Mouse (Mus musculus) adrenal gland, adult (tissue): ENCODE results near the gene Phgdh.

Source experiments
- DNase-seq, 2 experiments: peaks; one replicate each; pipeline ENCODE4 v3.0.0; 2022 to 2023; ENCODE audit warnings: low spot score in 1 of 2; ENCODE audit not compliant: inconsistent age in 2 of 2

Phgdh gene

DNA sequence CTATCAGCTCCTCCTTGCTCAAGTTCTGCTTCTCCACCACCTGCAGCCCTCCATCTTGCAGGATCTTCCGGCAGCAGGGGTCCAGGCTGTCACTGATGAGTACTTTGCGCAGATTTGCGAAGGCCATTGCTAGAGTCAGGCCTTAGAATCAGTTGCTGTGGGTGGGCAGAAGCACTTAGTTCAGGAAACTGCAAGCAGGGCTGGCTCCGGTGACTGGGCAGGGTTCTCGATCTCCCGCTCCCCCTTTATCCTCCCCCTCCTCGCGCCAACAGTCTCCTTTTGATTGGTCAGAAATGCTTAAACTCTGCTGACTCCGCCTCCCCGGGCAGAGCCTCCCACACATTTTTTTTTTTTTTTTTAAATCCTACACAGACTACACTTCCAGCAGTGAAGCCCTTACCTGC is at the start of gene Phgdh:
TSS of gene Phgdh (minus strand) at position 285 of the 404 bp plus-strand sequence.
- DNase-seq: peak in 1 of 2 experiments; percentile 56

DNA sequence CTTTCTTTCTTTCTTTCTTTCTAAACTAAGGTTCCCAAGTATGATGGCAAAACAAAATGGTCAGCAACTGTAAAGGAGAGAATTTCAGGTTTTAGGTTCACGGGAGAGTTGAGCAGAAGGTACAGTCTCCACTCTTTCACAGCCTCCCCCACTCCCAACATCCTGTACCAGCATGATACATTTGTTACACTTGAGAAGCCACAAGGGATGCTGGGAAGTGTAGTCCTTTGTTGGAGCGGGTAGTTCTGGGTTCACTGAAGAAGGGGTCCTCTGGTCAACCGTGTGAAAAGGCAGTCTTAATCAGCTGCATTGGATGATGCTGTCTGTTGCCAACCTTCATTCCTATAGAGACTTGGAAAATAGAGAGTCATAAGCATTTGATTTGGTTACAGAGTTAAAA is 49.5 kb upstream of the Phgdh start:
- no peak for DNase-seq

DNA sequence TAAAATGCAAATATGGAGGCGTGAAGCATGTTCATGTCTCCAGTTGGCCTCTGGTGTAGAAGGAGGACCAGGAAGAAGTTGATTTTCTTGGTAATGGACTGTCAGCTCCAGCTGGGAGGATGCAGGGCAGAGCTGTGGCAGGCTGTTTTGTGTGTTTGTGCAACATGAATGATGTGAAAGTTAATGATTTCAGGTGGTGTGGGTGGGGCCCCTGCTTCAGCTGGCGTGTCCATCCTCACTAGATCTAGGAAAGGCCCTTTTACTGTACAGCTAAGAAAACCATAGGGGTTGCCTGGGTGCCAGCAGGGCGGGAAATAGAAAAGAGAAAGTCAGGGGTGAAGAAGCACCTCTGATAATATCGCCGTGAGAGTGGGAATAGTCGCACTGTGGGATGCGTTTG is 48.0 kb upstream of the Phgdh start:
- DNase-seq: no peak

DNA sequence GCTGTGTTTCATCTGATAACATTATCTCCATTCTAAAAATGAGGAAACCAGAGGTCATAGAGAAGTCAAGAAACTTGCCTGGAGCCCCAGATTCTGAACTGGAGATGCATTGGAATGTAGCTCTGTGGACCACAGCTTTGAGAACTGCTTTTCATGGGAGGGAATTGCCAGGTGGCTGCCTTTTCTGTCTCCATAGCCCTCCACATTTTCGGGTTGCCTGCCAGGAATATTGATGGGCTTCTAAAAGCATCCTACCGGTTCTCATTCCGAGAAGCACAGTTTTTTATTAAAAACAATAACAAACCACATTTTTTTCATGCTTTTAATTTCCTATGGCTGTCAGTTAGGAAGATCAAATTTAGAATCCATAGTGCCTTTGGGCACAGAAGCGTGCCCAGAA is 47.3 kb upstream of the Phgdh start:
- no peak for DNase-seq

DNA sequence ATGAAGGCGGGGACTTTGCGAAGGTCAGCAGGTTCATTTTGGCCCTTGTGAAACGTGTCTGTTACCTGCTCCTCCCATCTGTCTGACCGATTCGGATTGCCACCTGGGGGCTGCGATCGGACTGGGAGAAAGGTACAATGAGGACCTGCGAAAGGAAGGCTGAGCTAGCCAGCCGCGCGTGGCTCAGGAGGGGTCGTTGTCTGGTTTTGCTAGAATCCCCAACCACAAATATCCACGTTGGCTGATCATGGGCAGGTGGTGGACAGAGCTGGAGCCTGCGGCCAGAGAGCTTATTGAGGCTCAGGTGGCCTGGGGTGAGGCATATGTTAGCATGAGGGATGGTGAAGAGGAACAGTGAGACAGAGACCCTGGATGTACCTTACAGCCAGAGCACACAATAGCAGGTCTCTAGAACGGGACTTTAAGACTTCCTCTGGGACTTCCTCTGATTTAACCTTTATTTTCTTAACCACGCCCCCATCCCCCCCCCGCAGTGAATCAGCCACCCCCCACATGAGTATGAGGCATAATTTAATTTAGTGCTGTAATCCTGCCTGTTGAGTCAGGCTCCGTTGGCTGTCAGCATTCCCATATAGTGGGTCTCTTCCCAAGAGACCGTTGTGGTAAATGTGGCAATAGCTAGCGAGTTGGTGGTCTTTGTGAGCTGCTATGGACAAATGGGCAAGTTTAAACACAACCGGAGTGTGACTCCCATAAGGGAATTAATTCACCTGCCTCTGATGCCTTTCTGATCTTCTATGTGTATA is 43.4 kb upstream of the Phgdh start:
- peak; percentile 31 to 65 for DNase-seq

DNA sequence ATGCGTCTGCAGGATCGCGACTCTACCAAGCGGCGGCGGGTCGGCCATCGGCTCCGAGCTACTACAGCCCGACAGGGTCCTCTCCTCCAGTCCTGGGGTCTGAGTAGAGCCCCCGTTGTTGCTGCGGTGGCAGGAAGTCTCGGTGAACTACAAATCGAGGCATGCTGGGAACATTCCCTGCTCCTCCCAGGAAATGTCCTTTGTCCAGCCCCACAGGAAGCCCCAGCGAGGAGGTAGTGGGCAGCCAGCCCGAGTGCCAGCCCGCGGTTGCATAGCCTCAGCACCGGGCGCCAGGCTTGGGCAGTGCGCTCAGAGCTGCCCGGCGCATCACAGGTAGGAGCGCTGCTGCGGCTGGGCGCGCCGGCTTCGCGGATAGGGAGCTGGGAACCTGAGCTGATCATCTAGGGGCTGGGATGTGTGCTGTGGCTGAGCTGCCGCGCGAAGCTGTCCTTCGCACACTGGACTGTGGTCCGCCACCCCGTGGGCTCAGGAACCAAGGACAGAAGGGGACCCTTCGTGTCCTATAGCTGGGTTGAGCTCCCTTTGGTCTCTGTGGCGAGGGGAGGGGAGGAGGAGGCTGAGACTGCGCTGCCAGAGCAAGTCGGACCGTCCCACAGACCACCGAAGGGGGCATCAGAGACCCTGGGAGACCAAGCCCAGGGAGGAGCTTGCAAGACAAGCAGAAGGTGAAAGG is 42.6 kb upstream of the Phgdh start, which contains the start of gene Zfp697:
TSS of gene Zfp697 (plus strand) at position 216 of the 694 bp plus-strand sequence.
- DNase-seq: peak; percentile 85 to 94

DNA sequence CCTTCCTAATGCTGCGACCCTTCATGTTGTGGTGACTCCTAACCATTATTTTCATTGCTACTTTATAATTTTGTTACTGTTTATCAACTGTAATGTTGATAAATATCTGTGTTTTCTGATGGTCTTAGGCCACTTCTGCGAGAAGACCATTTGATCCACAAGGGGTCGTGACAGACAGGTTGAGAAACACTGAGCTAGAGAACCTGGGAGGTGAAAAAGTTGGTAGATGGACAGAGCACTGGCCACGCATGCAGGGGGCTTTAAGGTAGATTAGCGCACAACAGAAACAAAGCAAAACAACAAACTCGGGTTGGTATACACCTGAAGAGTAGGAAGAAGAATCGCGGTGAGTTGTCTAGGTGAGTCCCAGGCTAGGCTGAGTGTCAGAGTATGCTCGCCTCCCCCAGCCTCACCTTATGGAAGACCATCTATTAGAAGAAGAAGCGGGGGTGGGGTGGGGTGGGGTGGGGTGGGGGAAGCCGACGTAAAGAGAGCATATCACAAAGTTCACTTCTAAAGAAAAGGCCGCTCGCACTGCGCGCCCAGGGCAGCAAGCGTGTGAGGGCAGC is 42.0 kb upstream of the Phgdh start:
- peak in 1 of 2 experiments; percentile 43 for DNase-seq

DNA sequence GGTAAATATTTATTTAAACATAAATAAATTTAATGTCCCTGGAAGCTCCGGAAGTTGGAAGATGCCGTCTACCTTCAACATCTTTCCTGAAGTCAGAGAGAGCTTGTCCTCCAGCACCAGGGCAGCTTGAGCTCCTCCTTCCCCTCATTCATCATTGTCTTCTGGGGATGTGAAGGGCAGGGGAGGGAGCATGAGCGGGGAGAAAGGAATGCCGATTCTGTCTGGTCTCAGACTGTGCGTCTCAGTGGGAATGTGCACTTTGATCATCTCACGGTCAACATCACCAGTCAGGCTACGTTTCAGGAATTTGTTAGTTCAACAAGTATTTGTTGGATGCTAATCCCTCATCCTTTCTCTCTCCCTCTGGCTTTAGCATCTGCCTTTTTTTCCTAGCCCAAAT is 39.4 kb upstream of the Phgdh start:
- DNase-seq: peak; percentile 61 to 73

DNA sequence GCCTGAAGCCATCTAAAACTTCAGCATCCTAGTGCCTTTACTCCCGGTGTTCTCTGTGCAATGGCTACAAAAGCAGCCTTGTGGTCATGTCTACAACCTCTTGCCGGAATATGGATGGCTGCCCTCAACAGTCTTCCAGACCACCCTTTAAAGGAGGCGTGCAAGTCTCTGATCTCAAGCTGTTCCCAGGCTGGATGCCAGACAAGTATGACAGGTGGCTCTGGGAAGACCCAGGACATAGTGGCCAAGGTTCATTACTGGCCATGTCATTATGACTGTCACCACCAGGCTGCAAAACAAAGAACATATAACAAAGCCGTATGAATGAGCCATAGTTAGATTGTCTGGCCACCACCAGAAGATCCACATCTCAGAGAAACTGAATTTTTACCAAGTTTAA is 38.5 kb upstream of the Phgdh start:
- no peak for DNase-seq

DNA sequence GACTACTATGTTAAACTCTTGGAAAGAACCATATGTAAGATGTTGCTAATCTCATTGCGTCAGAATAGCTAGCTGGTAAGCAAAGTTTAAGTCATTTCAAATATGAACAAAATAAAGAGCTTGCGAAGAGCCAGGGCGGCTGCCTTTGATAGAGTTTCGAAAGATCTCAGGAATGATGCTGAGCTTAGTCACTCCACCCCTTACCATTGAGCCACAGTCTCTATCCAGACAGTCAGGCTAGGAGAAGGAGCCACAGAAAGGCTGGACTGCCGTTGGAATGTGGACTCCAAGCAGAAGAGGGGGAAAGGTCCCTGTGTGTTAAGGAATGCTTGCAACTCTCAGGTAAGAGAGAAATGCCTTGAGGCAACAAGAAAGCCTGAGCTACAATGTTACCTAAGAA is 35.2 kb upstream of the Phgdh start:
- no peak for DNase-seq

DNA sequence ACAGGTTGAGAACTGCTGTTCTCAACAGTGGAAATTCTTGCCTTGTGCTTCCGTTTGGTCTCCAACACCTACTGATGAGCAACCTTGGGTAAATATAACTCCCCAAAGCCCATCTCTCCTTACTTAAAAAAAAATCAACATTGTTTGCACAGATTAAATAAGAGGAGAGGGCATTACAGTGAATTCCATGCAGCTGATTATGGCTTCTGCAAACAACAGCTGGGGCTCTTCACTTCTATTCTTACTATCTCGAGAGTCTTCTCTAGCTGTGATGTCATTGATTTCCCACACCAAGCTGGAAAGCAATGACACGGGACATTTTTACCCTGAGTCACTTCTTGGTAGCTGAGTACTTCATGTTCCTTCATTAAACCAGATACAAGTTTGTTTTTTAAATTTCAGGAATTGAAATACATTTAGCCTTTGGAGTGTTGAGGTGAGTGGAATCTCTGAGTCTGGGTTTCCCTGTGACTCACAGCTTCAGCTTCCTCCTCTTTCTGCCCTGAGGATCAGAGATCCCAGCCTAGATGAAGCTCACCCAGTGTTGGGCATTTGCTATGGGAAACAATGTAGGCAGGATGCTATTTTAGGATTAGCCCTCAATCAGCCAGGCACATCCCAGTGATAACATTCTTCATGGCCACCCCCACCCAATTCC is 34.4 kb upstream of the Phgdh start:
- peak; percentile 17 to 44 for DNase-seq

DNA sequence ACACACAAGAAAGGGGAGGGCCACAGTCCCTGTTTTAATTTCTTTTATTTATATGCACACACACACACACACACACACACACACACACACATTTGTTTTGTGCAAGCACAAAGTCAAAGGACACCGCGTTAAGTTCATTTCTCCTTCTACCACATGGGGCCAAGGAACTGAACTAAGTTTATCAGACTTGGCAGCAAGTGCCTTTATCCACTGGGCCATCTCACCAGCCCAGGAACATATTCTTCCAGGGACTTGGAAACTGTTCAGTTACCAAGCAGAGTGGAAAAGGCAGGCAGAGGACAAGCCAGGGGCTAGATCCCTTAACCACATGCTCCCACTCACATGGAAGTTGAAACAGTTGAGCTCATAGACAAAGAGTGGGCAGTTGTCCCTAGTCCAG is 29.0 kb upstream of the Phgdh start:
- no peak for DNase-seq

DNA sequence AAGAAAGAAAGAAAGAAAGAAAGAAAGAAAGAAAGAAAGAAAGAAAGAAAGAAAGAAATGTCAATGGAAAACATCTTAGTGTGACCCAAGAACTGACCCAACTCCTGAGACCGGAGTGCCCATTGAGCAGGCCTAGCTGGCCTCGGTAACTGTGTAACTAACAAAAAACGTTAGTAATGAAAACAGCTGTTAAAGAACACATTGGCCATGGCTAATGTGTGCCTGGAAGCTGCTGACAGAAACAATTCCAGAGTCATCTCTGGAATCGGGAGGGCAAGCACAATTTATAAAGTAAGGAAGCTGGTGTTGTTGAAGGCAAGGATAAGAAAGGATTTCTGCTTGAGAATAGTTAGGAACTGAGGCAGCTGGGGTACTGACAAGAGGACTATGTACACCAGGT is 28.5 kb upstream of the Phgdh start:
- DNase-seq: no peak

DNA sequence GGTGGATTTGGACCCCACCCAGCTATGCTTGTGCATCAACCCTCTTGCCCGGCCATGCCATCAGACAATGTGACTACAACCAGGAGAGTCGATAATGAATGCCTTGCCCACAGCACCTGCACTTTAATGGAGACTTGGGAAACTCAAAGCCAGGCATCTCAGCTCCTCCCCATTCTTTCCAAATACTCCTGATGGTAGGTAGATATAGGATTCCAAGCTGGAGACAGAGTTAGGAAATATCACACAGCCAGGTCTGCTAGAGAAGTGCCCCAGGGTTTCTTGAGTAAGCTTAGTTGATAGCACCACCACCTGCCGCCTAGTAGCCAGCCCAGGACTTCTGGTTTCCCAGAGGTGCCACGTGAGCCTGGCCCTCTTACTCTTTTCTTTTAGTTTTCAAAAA is 27.0 kb upstream of the Phgdh start:
- no peak for DNase-seq

DNA sequence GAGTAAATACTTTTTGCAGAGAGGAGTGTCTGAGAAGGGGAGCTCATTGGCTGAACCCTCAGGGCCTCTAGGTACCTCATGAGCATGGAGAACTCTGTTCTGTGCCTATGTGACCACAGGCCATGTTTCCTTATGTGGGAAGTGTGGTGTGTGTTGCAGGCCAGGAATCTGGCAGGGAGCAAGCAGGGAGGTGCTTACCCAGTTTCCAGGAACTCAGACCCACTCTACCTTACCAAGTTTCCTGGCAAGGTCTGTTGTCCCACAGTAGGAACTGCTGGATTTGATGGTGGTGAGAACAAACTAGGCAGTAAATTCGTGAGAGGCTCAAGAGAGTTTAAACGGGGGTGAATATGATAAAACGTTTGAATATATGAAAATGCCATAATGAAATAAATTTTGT is 26.3 kb upstream of the Phgdh start:
- no peak for DNase-seq

DNA sequence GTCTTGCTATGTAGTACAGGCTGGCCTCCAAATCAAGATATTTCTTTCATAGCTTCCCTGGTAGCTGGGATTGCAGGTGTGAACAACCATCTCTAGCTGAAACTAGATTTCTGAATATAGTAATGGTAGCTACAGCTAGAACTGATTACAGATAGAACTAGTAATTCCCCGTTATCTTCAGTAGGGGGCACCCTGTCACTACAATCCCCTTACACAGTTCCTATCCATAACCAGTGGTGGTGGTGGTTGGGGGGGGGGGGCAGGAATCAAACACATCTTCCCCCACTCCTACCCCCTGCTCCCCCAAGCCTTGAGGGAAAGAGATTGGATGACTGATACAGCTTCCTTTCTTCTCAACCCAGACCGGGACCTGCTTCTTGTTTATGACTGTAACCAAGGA is 23.0 kb upstream of the Phgdh start:
- peak in 1 of 2 experiments; percentile 81 for DNase-seq

DNA sequence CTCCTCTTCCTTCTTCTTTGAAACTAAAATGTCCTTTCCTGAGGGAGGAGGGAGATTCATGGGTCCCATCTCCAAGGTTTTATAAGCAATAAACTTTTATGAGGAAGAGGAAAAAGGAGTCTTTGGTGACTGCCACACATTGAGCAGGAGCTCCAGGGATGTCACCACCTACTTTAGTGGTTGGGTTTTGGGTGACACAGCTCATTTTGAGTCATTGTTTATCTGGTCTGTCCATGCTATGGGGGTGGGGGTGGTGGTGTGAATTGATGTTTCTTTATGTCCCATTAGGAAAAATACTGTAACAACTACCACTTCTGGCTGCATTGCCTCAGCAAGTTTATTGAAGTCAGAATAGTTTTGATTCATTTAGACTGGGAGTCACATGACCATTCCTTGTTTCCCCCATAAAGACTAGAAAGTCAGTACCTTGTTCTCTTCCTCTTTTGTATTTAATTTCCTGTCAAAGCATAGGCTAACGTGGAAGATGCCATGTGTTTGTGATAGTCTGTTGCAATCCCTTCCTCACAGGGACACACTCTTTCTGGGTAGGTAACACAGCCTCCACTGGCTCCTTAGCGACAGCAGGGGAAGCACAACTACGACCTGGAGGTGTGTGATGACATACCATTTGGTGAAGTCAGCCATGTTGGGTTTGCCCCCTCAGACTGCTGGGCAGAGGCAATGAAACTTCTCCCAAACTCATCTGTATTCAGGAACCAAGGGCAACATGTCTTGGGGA is 17.0 kb upstream of the Phgdh start:
- DNase-seq: no peak

DNA sequence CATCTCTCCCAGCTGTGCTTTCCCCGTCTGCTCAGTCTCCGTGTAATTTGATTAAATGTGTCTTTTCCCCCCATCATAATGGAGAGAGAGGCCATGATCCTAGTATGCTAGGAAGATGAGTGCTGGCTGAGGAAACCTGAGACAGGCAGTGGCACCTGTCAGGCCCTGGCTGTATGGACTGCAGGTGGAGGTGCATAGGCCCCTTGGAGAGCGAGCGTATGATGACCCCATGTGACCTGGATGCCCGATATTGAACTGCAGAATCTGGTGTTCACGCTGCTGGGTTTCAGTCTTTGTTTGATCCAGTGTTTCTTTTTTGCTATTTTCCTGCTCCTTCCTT is 16.2 kb upstream of the Phgdh start:
- DNase-seq: no peak

DNA sequence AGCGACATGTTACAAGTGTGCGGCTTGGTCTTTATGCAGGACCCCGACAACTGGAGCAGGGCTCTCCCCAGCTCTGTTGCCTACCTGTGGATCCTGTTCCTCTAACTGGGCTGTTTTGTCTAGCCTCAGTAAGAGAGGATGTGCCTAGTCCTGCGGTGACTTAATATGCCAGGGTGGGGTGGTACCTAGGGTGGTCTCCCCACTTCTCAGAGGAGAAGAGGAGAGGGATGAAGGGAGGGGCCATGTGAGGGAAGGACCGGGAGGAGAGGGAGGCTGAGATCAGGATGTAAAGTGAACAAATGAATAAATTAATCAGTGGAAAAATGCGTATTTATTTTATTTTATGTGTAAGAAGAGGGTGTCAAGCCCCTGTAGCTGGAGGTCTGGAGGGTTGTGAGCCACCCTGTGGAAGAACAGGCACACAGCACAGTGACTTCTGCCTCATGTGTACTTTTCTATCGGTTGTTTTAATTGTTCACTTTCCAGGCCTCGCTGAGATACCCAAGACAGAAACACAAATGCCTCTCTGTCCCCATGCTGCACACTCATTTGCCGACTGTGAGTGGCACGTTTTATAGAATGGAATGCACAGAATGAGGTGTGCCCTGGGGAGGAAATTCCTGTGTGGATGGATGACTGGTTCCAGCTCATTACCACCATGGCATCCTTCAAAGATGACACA is 15.7 kb upstream of the Phgdh start:
- no peak for DNase-seq

DNA sequence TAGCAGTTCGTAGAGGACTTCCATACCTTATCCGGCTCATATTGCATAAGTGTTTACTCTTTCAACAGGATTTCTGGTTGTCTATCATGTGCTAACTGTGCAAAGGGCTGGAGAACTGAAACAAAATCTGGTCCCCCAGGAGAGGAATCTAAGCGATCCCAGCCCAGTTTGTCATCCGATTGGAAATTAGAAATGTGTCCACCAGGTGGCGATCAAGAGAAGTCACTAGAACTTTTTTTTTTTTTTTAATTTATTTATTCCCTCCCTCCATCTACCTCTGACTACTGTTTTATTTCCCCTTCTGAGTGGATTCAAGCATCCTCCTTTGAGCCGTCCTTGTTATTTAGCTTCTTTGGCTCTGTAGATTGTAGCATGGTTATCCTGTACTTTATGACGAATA is 14.1 kb upstream of the Phgdh start:
- peak; percentile 25 to 86 for DNase-seq

DNA sequence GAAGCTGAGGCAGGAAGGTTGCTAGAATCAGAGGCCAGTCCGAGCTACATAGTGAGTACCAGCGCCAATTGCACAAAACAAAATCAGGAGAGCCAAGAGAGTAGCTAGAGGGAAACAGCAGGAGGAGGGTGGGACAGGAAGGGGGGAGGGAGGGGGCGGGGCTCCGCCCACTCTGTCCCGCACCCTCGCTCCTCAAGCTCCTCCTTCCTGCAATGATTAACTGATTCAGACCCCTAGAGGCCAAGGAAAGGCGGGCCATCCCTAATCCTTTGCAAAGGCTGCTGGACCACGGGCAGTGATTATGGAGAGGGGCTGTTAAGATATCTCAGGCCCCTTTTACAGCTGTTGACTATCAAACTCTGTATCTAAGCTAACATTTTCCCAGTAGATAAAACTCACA is 8.9 kb upstream of the Phgdh start:
- DNase-seq: no peak
